Mouse (Mus musculus) c-Kit-positive CD71-positive TER-119-positive erythroid progenitor cells, embryonic 14.5 days (primary cell): ENCODE results near the gene Irx5.

Source experiments
- DNase-seq: peaks from one replicate; pipeline ENCODE4 v3.0.0-alpha.2; 2013; ENCODE audit warnings: low spot score

The Irx5 gene

GRCm38 (mm10) chr8:92360083-92360861 lies 2.8 kb downstream of the Irx5 start:
- DNase-seq = no peak

GRCm38 (mm10) chr8:92361546-92362351 lies 4.3 kb downstream of the Irx5 start:
- DNase-seq = no peak

- no peak for DNase-seq
These were observed 5.1 kb downstream of the Irx5 start for GRCm38 (mm10) chr8:92362396-92363115.

GRCm38 (mm10) chr8:92363217-92364147 lies 6.1 kb downstream of the Irx5 start:
- no peak for DNase-seq

- no peak for DNase-seq
These were observed 6.8 kb downstream of the Irx5 start for GRCm38 (mm10) chr8:92364148-92364775.

GRCm38 (mm10) chr8:92364776-92365240 lies 7.4 kb downstream of the Irx5 start:
- no peak for DNase-seq

GRCm38 (mm10) chr8:92365241-92365943 lies 8.0 kb downstream of the Irx5 start:
- DNase-seq = no peak

GRCm38 (mm10) chr8:92365944-92366735 lies 8.7 kb downstream of the Irx5 start:
- no peak for DNase-seq

GRCm38 (mm10) chr8:92366736-92367267 lies 9.4 kb downstream of the Irx5 start:
- DNase-seq = no peak

GRCm38 (mm10) chr8:92379524-92379923 lies 22.1 kb downstream of the Irx5 start:
- DNase-seq = no peak

GRCm38 (mm10) chr8:92380571-92380970 lies 23.1 kb downstream of the Irx5 start:
- no peak for DNase-seq

GRCm38 (mm10) chr8:92387893-92388292 lies 30.5 kb downstream of the Irx5 start:
- no peak for DNase-seq

- no peak for DNase-seq
These were observed 46.8 kb downstream of the Irx5 start for GRCm38 (mm10) chr8:92404218-92404617.

- no peak for DNase-seq
These were observed 50.7 kb downstream of the Irx5 start for GRCm38 (mm10) chr8:92408092-92408491.

GRCm38 (mm10) chr8:92413583-92413982 lies 56.2 kb downstream of the Irx5 start:
- no peak for DNase-seq

- DNase-seq = no peak
These were observed 63.2 kb downstream of the Irx5 start for GRCm38 (mm10) chr8:92420666-92421065.
